Mouse (Mus musculus): ENCODE results near the gene Psmc3. TPM values are rescaled to one million over a fixed set of nuclear protein-coding genes. Genes with fewer than 3 reads are reported as not detected.
"Not testable (repeated sequence)": the region's sequence is repeated elsewhere in the genome, so short reads cannot be mapped to it uniquely, and the experiment has no call there.

The Psmc3 gene
- polyA plus RNA-seq, 1 experiment from 2014 or later: 227 TPM

DNA sequence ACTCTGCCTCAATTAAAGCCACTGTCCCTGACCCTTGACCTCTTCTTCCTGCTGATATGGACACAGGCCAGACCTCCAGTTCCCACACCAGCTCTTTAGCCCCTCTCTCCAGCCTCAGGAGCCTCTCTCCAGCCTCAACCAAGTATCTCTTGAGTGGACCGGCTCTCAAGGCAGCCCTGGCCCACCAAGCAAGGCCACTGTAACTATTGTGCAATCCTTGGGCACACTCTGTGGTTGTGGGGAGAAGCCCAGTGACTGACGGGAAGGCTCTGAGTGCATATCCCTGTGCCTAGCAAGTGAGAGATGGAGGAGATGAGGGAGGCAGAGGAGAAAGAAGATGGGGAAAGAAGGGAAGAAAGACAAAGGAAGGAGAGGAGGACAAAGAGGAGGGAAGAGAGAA lies 44.3 kb downstream of the Psmc3 start:
- Histone ChIP-seq H3K27ac (no peak overlapping the region), H3K9ac (no peak overlapping the region), H3K4me2 (no peak overlapping the region), H3K36me3 (no peaks in the 10 kb centered on the region), H3K4me1 (replicated peaks) (peaks cover 9% of the 10 kb centered on the region), H3K27me3 (no peaks in the 10 kb centered on the region), H3K4me3 (no peak overlapping the region), H3K9me3 (replicated peaks) (no peaks in the 10 kb centered on the region)
- ATAC-seq (replicated peaks; ENCODE audit: insufficient number of reproducible peaks, insufficient read depth, low FRiP score, low read depth): no peak
- 80% methylated on average over 2 of the region's 2 CpGs for WGBS

- Histone ChIP-seq H3K4me3 (no peak overlapping the region), H3K27ac (no peak overlapping the region), H3K27me3 (no peaks in the 10 kb centered on the region), H3K4me2 (no peak overlapping the region), H3K36me3 (no peaks in the 10 kb centered on the region), H3K9ac (no peak overlapping the region), H3K4me1 (replicated peaks) (peaks cover 9% of the 10 kb centered on the region), H3K9me3 (replicated peaks) (no peaks in the 10 kb centered on the region)
- ATAC-seq (replicated peaks; ENCODE audit: insufficient number of reproducible peaks, insufficient read depth, low FRiP score, low read depth): peak; percentile 73
- 5% methylated on average over 7 of the region's 7 CpGs for WGBS
These were observed 47.4 kb downstream of the Psmc3 start for GRCm38 (mm10) chr2:91101124-91101740.

GRCm38 (mm10) chr2:91108156-91108555 lies 54.3 kb downstream of the Psmc3 start:
- 74% methylated on average over 3 of the region's 3 CpGs for WGBS
- no peak overlapping the region for H3K4me2 ChIP-seq
- H3K27me3 ChIP-seq: no peaks in the 10 kb centered on the region
- H3K4me3 ChIP-seq: no peak overlapping the region
- peaks cover 11% of the 10 kb centered on the region for H3K4me1 ChIP-seq (replicated peaks)
- H3K27ac ChIP-seq: no peak overlapping the region
- no peaks in the 10 kb centered on the region for H3K36me3 ChIP-seq
- no peak for ATAC-seq (replicated peaks; ENCODE audit: insufficient number of reproducible peaks, insufficient read depth, low FRiP score, low read depth)
- H3K9me3 ChIP-seq (replicated peaks): no peaks in the 10 kb centered on the region
- no peak overlapping the region for H3K9ac ChIP-seq

- WGBS: 78% methylated on average over 5 of the region's 5 CpGs
- no peaks in the 10 kb centered on the region for H3K27me3 ChIP-seq
- no peak overlapping the region for H3K9ac ChIP-seq
- no peaks in the 10 kb centered on the region for H3K36me3 ChIP-seq
- no peak for ATAC-seq (replicated peaks; ENCODE audit: insufficient number of reproducible peaks, insufficient read depth, low FRiP score, low read depth)
- no peaks in the 10 kb centered on the region for H3K9me3 ChIP-seq (replicated peaks)
- no peak overlapping the region for H3K4me3 ChIP-seq
- H3K4me1 ChIP-seq (replicated peaks): peaks cover 12% of the 10 kb centered on the region
- H3K4me2 ChIP-seq: no peak overlapping the region
- no peak overlapping the region for H3K27ac ChIP-seq
These were observed 55.4 kb downstream of the Psmc3 start for GRCm38 (mm10) chr2:91109241-91109640.

DNA sequence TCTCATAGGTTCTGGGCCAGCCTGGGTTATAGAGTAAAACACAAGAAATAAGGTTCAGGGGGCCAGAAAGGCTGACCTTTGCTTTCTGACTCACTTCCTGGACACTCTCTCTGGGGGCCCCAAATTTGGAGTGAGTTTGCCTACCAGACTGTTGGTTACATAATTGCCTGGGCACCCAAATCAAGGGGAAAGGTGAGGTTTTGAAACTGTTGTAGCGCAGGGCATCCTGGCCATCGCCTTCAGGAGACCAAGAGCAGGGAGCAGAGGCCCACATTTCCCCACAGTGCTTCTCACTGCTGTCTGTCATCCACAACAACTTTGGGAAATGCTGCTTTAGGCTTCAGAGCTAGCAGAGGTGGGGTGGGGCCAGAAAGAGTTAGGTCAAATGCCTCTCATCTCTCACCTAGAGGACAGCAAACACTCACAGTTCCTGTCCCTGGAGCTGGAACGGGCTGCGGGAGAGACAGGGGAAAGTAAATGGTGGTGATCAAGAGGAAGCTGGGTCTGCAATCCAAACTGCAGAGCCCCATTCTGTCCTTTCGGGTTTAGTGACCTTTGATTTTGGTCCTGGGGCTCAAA lies 56.1 kb downstream of the Psmc3 start:
- Histone ChIP-seq H3K4me3 (no peak overlapping the region), H3K27ac (no peak overlapping the region), H3K4me2 (no peak overlapping the region), H3K9ac (no peak overlapping the region), H3K9me3 (replicated peaks) (no peaks in the 10 kb centered on the region), H3K36me3 (no peaks in the 10 kb centered on the region), H3K27me3 (no peaks in the 10 kb centered on the region), H3K4me1 (replicated peaks) (peaks cover 12% of the 10 kb centered on the region)
- ATAC-seq (replicated peaks; ENCODE audit: insufficient number of reproducible peaks, insufficient read depth, low FRiP score, low read depth): no peak
- WGBS: 79% methylated on average over 5 of the region's 5 CpGs

- no peak for ATAC-seq (replicated peaks; ENCODE audit: insufficient number of reproducible peaks, insufficient read depth, low FRiP score, low read depth)
These were observed 56.6 kb downstream of the Psmc3 start for GRCm38 (mm10) chr2:91110429-91110828.

GRCm38 (mm10) chr2:91111832-91112231 lies 58.0 kb downstream of the Psmc3 start:
- peaks cover 24% of the 10 kb centered on the region for H3K4me1 ChIP-seq (replicated peaks)
- not testable (repeated sequence) for H3K9ac ChIP-seq; H3K4me2 ChIP-seq; H3K4me3 ChIP-seq; ATAC-seq (replicated peaks; ENCODE audit: insufficient number of reproducible peaks, insufficient read depth, low FRiP score, low read depth); H3K27me3 ChIP-seq; H3K27ac ChIP-seq; H3K36me3 ChIP-seq; H3K9me3 ChIP-seq (replicated peaks)
- WGBS: 84% methylated on average over 3 of the region's 3 CpGs

More at GRCm38 (mm10) chr2:91110429-91110828, 56.6 kb downstream of the Psmc3 start:
- Histone ChIP-seq H3K4me1 (replicated peaks) (peaks cover 15% of the 10 kb centered on the region), H3K9ac (no peak overlapping the region), H3K4me2 (no peak overlapping the region), H3K4me3 (no peak overlapping the region), H3K27ac (no peak overlapping the region), H3K36me3 (no peaks in the 10 kb centered on the region), H3K9me3 (replicated peaks) (no peaks in the 10 kb centered on the region), H3K27me3 (no peaks in the 10 kb centered on the region)
- 82% methylated on average over 6 of the region's 6 CpGs for WGBS

GRCm38 (mm10) chr2:91112491-91112890 lies 58.7 kb downstream of the Psmc3 start:
- Histone ChIP-seq H3K4me2 (no peak overlapping the region), H3K9ac (no peak overlapping the region), H3K4me1 (replicated peaks) (peaks cover 31% of the 10 kb centered on the region), H3K27me3 (no peaks in the 10 kb centered on the region), H3K27ac (peak overlapping the region; percentile 66), H3K36me3 (no peaks in the 10 kb centered on the region), H3K9me3 (replicated peaks) (no peaks in the 10 kb centered on the region), H3K4me3 (no peak overlapping the region)
- WGBS: 34% methylated on average over 4 of the region's 4 CpGs
- no peak for ATAC-seq (replicated peaks; ENCODE audit: insufficient number of reproducible peaks, insufficient read depth, low FRiP score, low read depth)

DNA sequence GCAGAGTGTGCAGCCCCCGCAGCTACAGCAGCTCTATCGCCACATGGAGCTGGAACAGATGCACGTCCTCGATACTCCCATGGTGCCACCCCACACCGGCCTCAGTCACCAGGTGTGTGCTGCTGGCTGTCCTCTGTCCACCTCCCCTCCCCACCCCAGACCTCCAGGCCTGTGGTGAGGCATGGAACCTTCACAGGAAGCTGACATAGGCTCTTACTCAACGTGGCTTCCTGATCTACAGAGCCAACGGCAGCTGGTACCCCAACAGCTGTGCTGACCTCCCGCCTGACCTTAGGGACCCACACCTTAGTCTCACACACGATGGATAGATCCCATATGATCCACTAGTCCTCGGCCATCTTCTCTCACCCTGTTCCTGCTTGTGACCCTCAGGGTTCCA lies 59.5 kb downstream of the Psmc3 start:
- no peak for ATAC-seq (replicated peaks; ENCODE audit: insufficient number of reproducible peaks, insufficient read depth, low FRiP score, low read depth)
- Histone ChIP-seq H3K27me3 (no peaks in the 10 kb centered on the region), H3K4me2 (no peak overlapping the region), H3K9me3 (replicated peaks) (no peaks in the 10 kb centered on the region), H3K36me3 (no peaks in the 10 kb centered on the region), H3K9ac (no peak overlapping the region), H3K4me1 (replicated peaks) (peaks cover 34% of the 10 kb centered on the region), H3K27ac (no peak overlapping the region), H3K4me3 (no peak overlapping the region)
- 65% methylated on average over 10 of the region's 10 CpGs for WGBS

DNA sequence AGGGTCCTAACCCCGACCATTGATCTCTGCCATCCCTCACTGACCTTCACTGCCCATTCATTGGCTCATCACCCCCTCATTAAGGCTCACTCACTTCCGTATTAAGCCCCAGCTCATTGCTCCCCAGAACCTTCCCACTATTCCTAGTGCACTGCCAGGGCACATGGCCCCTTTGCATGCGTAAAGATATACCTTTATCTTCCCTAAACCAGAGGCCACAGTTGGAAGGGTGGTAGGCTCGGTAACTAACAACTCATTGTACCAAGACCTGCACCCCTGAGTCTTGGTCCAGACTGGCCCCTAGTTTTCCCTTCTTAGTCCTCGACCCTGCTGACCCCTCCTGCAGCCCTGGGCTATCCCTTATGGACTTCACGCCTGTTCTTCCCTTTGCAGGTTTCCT lies 60.0 kb downstream of the Psmc3 start:
- no peak for ATAC-seq (replicated peaks; ENCODE audit: insufficient number of reproducible peaks, insufficient read depth, low FRiP score, low read depth)
- Histone ChIP-seq H3K27ac (no peak overlapping the region), H3K9ac (no peak overlapping the region), H3K36me3 (no peaks in the 10 kb centered on the region), H3K27me3 (no peaks in the 10 kb centered on the region), H3K4me3 (no peak overlapping the region), H3K9me3 (replicated peaks) (no peaks in the 10 kb centered on the region), H3K4me1 (replicated peaks) (peaks cover 34% of the 10 kb centered on the region), H3K4me2 (no peak overlapping the region)
- 73% methylated on average over 6 of the region's 6 CpGs for WGBS

- H3K4me3 ChIP-seq: peak overlapping the region; percentile 47
- peak; percentile 32; the same call in 1 of the 2 replicates for ATAC-seq (replicated peaks; ENCODE audit: insufficient number of reproducible peaks, insufficient read depth, low FRiP score, low read depth)
- H3K4me2 ChIP-seq: peak overlapping the region; percentile 78
- H3K4me1 ChIP-seq (replicated peaks): peaks cover 34% of the 10 kb centered on the region
- no peaks in the 10 kb centered on the region for H3K27me3 ChIP-seq
- peak overlapping the region; percentile 59 for H3K9ac ChIP-seq
- no peaks in the 10 kb centered on the region for H3K36me3 ChIP-seq
- peak overlapping the region; percentile 22; the same call in 1 of the 2 replicates for H3K27ac ChIP-seq
- no peaks in the 10 kb centered on the region for H3K9me3 ChIP-seq (replicated peaks)
- 9% methylated on average over 39 of the region's 42 CpGs for WGBS
These were observed 61.2 kb downstream of the Psmc3 start for GRCm38 (mm10) chr2:91114781-91115577.
